Mouse (Mus musculus) forebrain, embryonic 10.5 days (tissue): ENCODE data around the gene Fgfr1op2. TPM values are rescaled to one million over a fixed set of nuclear protein-coding genes. Genes with fewer than 3 reads are reported as not detected.

Experiments
- DNase-seq: peaks from one replicate; pipeline ENCODE4 v3.0.0-alpha.2; 2017; ENCODE audit warnings: low spot score; ENCODE audit errors: extremely low spot score
- H3K27ac ChIP-seq: fragments of 300-500 bp; sonication (generic); 2 replicates; pipeline ENCODE4 v1.5.1; 2016; ENCODE audit warnings: mild to moderate bottlenecking
- H3K27me3 ChIP-seq: fragments of 300-500 bp; sonication (generic); 2 replicates; pipeline ENCODE4 v1.6.1; 2016; ENCODE audit warnings: mild to moderate bottlenecking; ENCODE audit not compliant: poor library complexity, severe bottlenecking
- H3K36me3 ChIP-seq: fragments of 300-500 bp; sonication (generic); replicated peaks from 2 replicates; pipeline ENCODE4 v1.6.1; 2016; ENCODE audit warnings: mild to moderate bottlenecking, moderate library complexity
- H3K4me1 ChIP-seq: fragments of 300-500 bp; sonication (generic); 2 replicates; pipeline ENCODE4 v1.6.1; 2016
- H3K4me3 ChIP-seq: fragments of 300-500 bp; sonication (generic); 2 replicates; pipeline ENCODE4 v1.5.1; 2016; ENCODE audit warnings: mild to moderate bottlenecking, moderate library complexity
- H3K9me3 ChIP-seq: fragments of 300-500 bp; sonication (generic); 2 replicates; pipeline ENCODE4 v1.6.1; 2016; ENCODE audit warnings: mild to moderate bottlenecking, moderate library complexity
- WGBS: fragments of 180-500 bp; shearing (Covaris S2); methylation state at CpG from one replicate; pipeline ENCODE4 v1.1.7; 2016; 5-methylcytosine and 5-hydroxymethylcytosine counted together
- polyA plus RNA-seq: library from polyadenylated mRNA; unstranded; fragments of >200 nt; fragmentation: Nextera tagmentation; extraction: Ambion mirVana; gene quantifications from 2 replicates; pipeline ENCODE4 v1.2.1, GENCODE M21; 2016

Fgfr1op2 gene
- 81.8 and 82.8 TPM in 2 replicates for polyA plus RNA-seq

GRCm38 (mm10) chr6:146576903-146577302 is at the start of gene Fgfr1op2:
Gene Fgfr1op2, plus strand, starts transcription at chr6:146577203.
- no peak for DNase-seq
- peak within 1 kb of the TSS; percentile 98 for H3K27ac ChIP-seq
- no peaks in the 10 kb centered on the region for H3K27me3 ChIP-seq
- H3K36me3 ChIP-seq = peaks cover 20% of the 10 kb centered on the region
- 2% methylated on average over 13 of the region's 13 CpGs for WGBS
- H3K9me3 ChIP-seq = no peaks in the 10 kb centered on the region
- peaks cover 38% of the 10 kb centered on the region for H3K4me1 ChIP-seq
- peak within 1 kb of the TSS; percentile 96 for H3K4me3 ChIP-seq

- Histone ChIP-seq H3K27me3 (no peaks in the 10 kb centered on the region), H3K4me1 (no peaks in the 10 kb centered on the region), H3K36me3 (no peaks in the 10 kb centered on the region), H3K4me3 (no peak overlapping the region), H3K9me3 (no peaks in the 10 kb centered on the region), H3K27ac (no peak overlapping the region)
- no peak for DNase-seq
- 95% methylated on average over 2 of the region's 2 CpGs for WGBS
Measured at GRCm38 (mm10) chr6:146527537-146527936, 49.5 kb upstream of the Fgfr1op2 start.

GRCm38 (mm10) chr6:146530363-146530762 is 46.6 kb upstream of the Fgfr1op2 start:
- DNase-seq = no peak
- Histone ChIP-seq H3K27ac (no peak overlapping the region), H3K4me1 (no peaks in the 10 kb centered on the region), H3K4me3 (no peak overlapping the region), H3K9me3 (no peaks in the 10 kb centered on the region), H3K36me3 (no peaks in the 10 kb centered on the region), H3K27me3 (no peaks in the 10 kb centered on the region)
- WGBS = 85% methylated on average over 7 of the region's 7 CpGs

- WGBS = 85% methylated on average over 5 of the region's 5 CpGs
- DNase-seq = no peak
- H3K4me3 ChIP-seq = no peak overlapping the region
- H3K27ac ChIP-seq = no peak overlapping the region
- H3K27me3 ChIP-seq = no peaks in the 10 kb centered on the region
- no peaks in the 10 kb centered on the region for H3K9me3 ChIP-seq
- H3K4me1 ChIP-seq = no peaks in the 10 kb centered on the region
- H3K36me3 ChIP-seq = no peaks in the 10 kb centered on the region
Measured at GRCm38 (mm10) chr6:146530769-146531168, 46.2 kb upstream of the Fgfr1op2 start.

GRCm38 (mm10) chr6:146533146-146533545 is 43.9 kb upstream of the Fgfr1op2 start:
- WGBS = 95% methylated on average over 4 of the region's 4 CpGs
- Histone ChIP-seq H3K27ac (no peak overlapping the region), H3K9me3 (peaks cover 3% of the 10 kb centered on the region; the same call in 1 of the 2 replicates), H3K27me3 (no peaks in the 10 kb centered on the region), H3K4me3 (no peak overlapping the region), H3K4me1 (no peaks in the 10 kb centered on the region), H3K36me3 (no peaks in the 10 kb centered on the region)
- no peak for DNase-seq

DNA sequence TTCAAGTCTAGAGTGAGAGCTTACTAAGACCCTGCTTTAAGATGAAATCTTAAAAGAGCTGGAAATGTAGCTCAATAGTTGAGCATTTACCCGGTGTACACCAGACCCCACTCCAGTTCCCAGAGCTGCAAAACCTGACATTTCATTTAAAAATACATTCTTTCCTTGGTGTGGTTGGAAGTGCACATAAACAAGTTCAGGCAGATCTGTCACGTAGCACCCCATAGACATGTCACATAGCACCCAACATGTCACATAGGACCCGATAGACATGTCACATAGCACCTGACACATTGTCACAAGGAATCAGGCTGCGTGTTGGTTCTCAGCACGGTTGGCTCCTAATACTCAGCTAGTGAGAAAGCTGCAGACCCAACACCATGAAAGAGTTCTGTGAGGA is 41.5 kb upstream of the Fgfr1op2 start:
- WGBS = 93% methylated on average over 5 of the region's 5 CpGs
- Histone ChIP-seq H3K36me3 (no peaks in the 10 kb centered on the region), H3K9me3 (peaks cover 3% of the 10 kb centered on the region; the same call in 1 of the 2 replicates), H3K4me1 (no peaks in the 10 kb centered on the region), H3K27ac (no peak overlapping the region), H3K4me3 (no peak overlapping the region), H3K27me3 (no peaks in the 10 kb centered on the region)
- no peak for DNase-seq

- WGBS = 97% methylated on average over 4 of the region's 4 CpGs
- Histone ChIP-seq H3K4me1 (no peaks in the 10 kb centered on the region), H3K27ac (no peak overlapping the region), H3K4me3 (no peak overlapping the region), H3K36me3 (no peaks in the 10 kb centered on the region), H3K27me3 (no peaks in the 10 kb centered on the region), H3K9me3 (peaks cover 3% of the 10 kb centered on the region; the same call in 1 of the 2 replicates)
- no peak for DNase-seq
Measured at GRCm38 (mm10) chr6:146537111-146537510, 39.9 kb upstream of the Fgfr1op2 start.

- no peaks in the 10 kb centered on the region for H3K36me3 ChIP-seq
- H3K27ac ChIP-seq = no peak overlapping the region
- H3K9me3 ChIP-seq = peaks cover 3% of the 10 kb centered on the region; the same call in 1 of the 2 replicates
- H3K4me1 ChIP-seq = no peaks in the 10 kb centered on the region
- no peaks in the 10 kb centered on the region for H3K27me3 ChIP-seq
- 79% methylated on average over 2 of the region's 2 CpGs for WGBS
- no peak for DNase-seq
- H3K4me3 ChIP-seq = no peak overlapping the region
Measured at GRCm38 (mm10) chr6:146538071-146538470, 38.9 kb upstream of the Fgfr1op2 start.

- peaks cover 3% of the 10 kb centered on the region; the same call in 1 of the 2 replicates for H3K9me3 ChIP-seq
- DNase-seq = no peak
- H3K36me3 ChIP-seq = no peaks in the 10 kb centered on the region
- WGBS = 70% methylated on average over 4 of the region's 4 CpGs
- H3K27ac ChIP-seq = no peak overlapping the region
- H3K27me3 ChIP-seq = no peaks in the 10 kb centered on the region
- no peaks in the 10 kb centered on the region for H3K4me1 ChIP-seq
- H3K4me3 ChIP-seq = no peak overlapping the region
Measured at GRCm38 (mm10) chr6:146538661-146539060, 38.3 kb upstream of the Fgfr1op2 start.

- H3K27me3 ChIP-seq = no peaks in the 10 kb centered on the region
- WGBS = 86% methylated on average over 3 of the region's 3 CpGs
- no peaks in the 10 kb centered on the region for H3K36me3 ChIP-seq
- H3K4me1 ChIP-seq = no peaks in the 10 kb centered on the region
- no peak overlapping the region for H3K27ac ChIP-seq
- DNase-seq = no peak
- H3K9me3 ChIP-seq = peaks cover 3% of the 10 kb centered on the region; the same call in 1 of the 2 replicates
- no peak overlapping the region for H3K4me3 ChIP-seq
Measured at GRCm38 (mm10) chr6:146540386-146540785, 36.6 kb upstream of the Fgfr1op2 start.

DNA sequence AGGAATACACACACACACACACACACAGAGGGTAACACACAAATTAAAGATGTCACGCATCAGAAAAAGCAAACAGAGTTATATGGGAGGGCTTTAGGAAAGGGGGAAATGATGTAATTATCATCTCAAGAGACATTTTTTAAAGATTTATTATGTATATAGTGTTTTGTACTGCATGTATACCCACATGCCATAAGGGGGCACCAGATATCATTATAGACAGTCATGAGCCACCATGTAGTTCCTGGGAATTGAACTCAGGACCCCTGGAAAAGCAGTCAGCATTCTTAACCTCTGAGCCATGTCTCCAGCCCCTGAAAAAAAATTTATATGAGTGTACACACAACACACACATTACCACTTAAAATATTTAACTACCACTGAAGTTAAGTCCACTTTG is 32.4 kb upstream of the Fgfr1op2 start:
- 97% methylated on average over 1 of the region's 1 CpGs for WGBS
- no peaks in the 10 kb centered on the region for H3K4me1 ChIP-seq
- H3K27ac ChIP-seq = no peak overlapping the region
- H3K9me3 ChIP-seq = no peaks in the 10 kb centered on the region
- DNase-seq = no peak
- H3K4me3 ChIP-seq = no peak overlapping the region
- H3K36me3 ChIP-seq = peaks cover 36% of the 10 kb centered on the region
- H3K27me3 ChIP-seq = no peaks in the 10 kb centered on the region

DNA sequence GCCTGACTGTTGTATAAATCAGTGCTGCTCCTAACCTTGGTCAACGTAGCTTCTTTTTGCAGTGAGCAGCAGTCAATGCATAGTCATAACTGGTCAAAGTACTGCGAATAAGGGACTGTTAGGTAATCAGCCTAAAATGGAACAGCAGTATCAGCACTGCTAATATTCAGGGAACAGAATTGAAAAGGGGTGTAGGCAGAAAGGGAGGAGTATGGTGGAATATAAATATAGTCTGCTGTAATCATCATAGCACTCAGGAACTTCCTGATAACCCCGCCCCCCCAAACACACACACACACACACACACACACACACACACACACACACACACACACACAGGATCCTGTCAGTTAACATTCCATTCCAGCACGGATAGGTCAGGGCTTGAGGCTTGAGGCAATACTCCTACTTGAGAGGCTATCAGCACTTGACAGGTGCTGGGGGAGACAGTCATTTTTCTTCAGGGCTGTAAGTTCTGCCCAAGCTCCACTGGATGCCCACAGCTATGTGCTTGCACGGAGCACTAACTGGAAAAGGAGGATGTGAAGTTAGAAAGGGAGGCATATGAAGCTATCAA is 31.6 kb upstream of the Fgfr1op2 start:
- no peaks in the 10 kb centered on the region for H3K4me1 ChIP-seq
- no peak for DNase-seq
- no peak overlapping the region for H3K27ac ChIP-seq
- no peak overlapping the region for H3K4me3 ChIP-seq
- WGBS = 86% methylated on average over 5 of the region's 5 CpGs
- no peaks in the 10 kb centered on the region for H3K9me3 ChIP-seq
- no peaks in the 10 kb centered on the region for H3K27me3 ChIP-seq
- peaks cover 43% of the 10 kb centered on the region for H3K36me3 ChIP-seq

GRCm38 (mm10) chr6:146550421-146550820 is 26.6 kb upstream of the Fgfr1op2 start:
- no peaks in the 10 kb centered on the region for H3K9me3 ChIP-seq
- H3K4me1 ChIP-seq = no peaks in the 10 kb centered on the region
- no peak for DNase-seq
- peaks cover 94% of the 10 kb centered on the region for H3K36me3 ChIP-seq
- 85% methylated on average over 2 of the region's 2 CpGs for WGBS
- no peak overlapping the region for H3K27ac ChIP-seq
- H3K27me3 ChIP-seq = no peaks in the 10 kb centered on the region
- H3K4me3 ChIP-seq = no peak overlapping the region

GRCm38 (mm10) chr6:146551326-146551725 is 25.7 kb upstream of the Fgfr1op2 start:
- H3K4me1 ChIP-seq = no peaks in the 10 kb centered on the region
- H3K4me3 ChIP-seq = no peak overlapping the region
- H3K36me3 ChIP-seq = peaks cover 95% of the 10 kb centered on the region

More at GRCm38 (mm10) chr6:146551326-146551725, 25.7 kb upstream of the Fgfr1op2 start:
- Histone ChIP-seq H3K27me3 (no peaks in the 10 kb centered on the region), H3K27ac (no peak overlapping the region), H3K9me3 (no peaks in the 10 kb centered on the region)
- no peak for DNase-seq
